Mouse (Mus musculus): ENCODE data around the gene Piezo1.

DNA sequence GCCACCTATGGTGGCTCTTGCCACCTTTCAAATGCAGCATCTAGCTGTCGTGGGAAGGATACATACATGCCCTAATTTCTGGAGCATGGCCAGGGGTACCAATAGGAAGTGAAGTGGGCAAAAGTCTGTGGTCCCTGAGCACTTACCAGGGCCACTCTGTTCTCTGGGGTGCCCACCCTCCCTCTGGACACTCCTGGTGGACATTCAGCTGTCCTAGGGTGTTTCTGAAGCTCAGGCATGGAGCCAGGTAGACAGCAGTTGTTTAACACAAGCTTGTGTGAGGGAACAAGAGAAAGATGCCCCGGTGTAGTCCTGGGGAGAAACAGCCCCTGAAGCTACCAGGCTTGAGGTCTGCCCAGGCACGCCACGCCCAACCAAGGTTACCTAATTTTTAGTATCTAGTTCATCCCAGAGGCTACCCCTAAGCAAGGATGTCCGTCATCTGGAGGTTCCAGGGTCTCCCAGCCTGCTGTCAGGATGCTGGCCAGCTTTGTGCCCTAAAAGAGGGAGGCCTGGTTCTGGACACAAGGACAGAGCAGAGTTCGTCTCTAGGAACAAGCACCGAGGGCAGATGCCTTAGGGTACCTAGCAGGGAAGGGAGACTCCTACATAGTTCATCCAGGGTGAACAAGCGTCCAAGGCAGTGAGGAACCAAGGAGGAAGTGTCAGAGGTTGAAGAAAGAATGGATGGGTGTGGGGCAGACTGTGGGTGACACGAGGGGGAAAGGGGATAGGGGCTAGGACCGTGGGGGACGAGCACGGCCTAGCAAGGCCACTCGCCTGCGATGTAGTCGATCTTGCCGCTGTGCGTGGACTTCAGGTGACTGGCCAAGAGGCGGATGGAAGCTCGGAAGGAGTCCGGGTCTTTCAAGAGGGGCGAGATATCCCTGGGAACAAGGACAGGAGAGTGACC, 24.9 kb upstream of the Piezo1 start:
- TF ChIP-seq CTCF (IDR thresholded peaks at IDR 0.05; ENCODE audit: low read depth, low read length) (no peak), POLR2A (IDR thresholded peaks at IDR 0.05; ENCODE audit: borderline replicate concordance, low read depth, low read length) (no peak)

Measured in bone marrow macrophage, adult 2 months (primary cell).